Mouse (Mus musculus): ENCODE measurements around the gene Fat1. TPM values are rescaled to one million over a fixed set of nuclear protein-coding genes. Genes with fewer than 3 reads are reported as not detected.

Fat1 gene
- polyA plus RNA-seq, 1 experiment from 2014 or later = 10.4 TPM

DNA sequence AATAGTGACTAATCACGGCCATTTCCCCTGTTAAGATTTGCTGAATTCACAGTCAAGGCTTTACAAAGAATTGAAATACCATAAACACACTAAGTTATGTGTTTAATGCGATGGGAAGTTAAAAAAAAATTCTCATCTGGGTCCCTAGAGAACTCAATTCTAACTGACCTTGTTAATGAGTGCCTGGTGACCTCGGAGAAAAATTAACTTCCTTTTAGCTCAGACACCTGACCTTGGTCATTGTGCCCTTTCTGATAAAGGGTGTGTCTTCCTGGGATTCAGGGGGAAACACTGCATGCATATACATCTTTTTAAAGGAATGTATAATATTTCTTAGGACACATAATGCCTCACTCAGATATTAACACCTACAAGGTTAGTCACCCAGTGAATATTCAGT is 68.8 kb downstream of the Fat1 start:
- Histone ChIP-seq H3K4me1 (ENCODE audit: control insufficient read depth, insufficient read depth, low read length) (peaks cover 33% of the 10 kb centered on the region), H3K4me2 (ENCODE audit: low read depth, low read length) (no peak overlapping the region), H3K36me3 (ENCODE audit: control insufficient read depth, insufficient read depth) (no peaks in the 10 kb centered on the region), H3K27ac (ENCODE audit: low read length) (no peak overlapping the region), H3K27me3 (ENCODE audit: control insufficient read depth, insufficient read depth, low read length) (no peaks in the 10 kb centered on the region), H3K9ac (ENCODE audit: low read length) (no peak overlapping the region), H3K9me3 (replicated peaks; ENCODE audit: control insufficient read depth, low read length) (no peaks in the 10 kb centered on the region), H3K4me3 (ENCODE audit: low read length) (no peak overlapping the region)
- WGBS = 50% methylated on average over 3 of the region's 3 CpGs
- no peak for ATAC-seq (replicated peaks; ENCODE audit: extremely low read depth, insufficient read depth, low FRiP score)

DNA sequence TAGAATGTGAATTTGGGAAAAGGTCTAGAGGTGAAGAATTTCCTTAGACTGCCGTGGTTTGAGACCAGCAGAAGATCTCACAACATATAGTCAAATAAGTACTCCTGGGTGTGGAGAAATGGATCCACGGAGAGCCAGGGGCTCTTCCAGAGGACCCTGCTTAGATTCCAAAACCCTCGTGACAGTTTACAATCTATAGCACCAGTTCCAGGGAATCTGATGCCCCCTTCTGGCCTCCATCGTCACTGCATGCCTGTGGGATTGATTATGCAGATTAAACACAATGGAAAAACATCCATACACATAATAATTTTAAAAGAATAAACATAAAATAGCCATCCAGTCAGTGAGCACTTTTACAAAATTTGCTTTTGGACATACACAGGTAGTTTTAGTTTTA is 75.4 kb downstream of the Fat1 start:
- no peak overlapping the region for H3K27ac ChIP-seq (ENCODE audit: low read length)
- no peaks in the 10 kb centered on the region for H3K4me1 ChIP-seq (ENCODE audit: control insufficient read depth, insufficient read depth, low read length)
- peaks cover 3% of the 10 kb centered on the region for H3K9me3 ChIP-seq (replicated peaks; ENCODE audit: control insufficient read depth, low read length)
- H3K9ac ChIP-seq (ENCODE audit: low read length) = no peak overlapping the region
- ATAC-seq (replicated peaks; ENCODE audit: extremely low read depth, insufficient read depth, low FRiP score) = no peak
- no peak overlapping the region for H3K4me2 ChIP-seq (ENCODE audit: low read depth, low read length)
- no peaks in the 10 kb centered on the region for H3K27me3 ChIP-seq (ENCODE audit: control insufficient read depth, insufficient read depth, low read length)
- no peak overlapping the region for H3K4me3 ChIP-seq (ENCODE audit: low read length)
- H3K36me3 ChIP-seq (ENCODE audit: control insufficient read depth, insufficient read depth) = peaks cover 30% of the 10 kb centered on the region
- 35% methylated on average over 4 of the region's 4 CpGs for WGBS

DNA sequence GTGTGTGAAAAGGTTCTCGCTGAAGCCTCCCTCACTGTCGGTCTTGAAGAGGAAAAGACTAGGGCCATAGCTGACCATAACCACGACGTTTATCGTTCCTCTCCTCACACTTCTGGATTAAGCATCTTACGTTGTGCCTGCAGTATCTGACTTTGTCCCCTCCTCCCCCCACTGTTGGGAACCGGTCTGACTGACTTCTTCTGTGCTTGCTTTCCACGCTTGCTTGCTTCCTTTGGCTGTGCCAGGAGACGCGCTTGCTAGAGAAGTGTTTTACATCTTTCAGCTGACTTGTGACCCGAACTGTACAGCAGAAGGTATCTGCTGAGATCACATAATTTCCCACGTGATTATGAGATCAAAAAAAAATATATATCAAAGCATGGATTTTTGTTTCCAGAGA is 76.5 kb downstream of the Fat1 start:
- H3K4me3 ChIP-seq (ENCODE audit: low read length) = no peak overlapping the region
- no peaks in the 10 kb centered on the region for H3K27me3 ChIP-seq (ENCODE audit: control insufficient read depth, insufficient read depth, low read length)
- 78% methylated on average over 12 of the region's 12 CpGs for whole genome bisulfite sequencing
- H3K27ac ChIP-seq (ENCODE audit: low read length) = no peak overlapping the region
- no peak for ATAC-seq (replicated peaks; ENCODE audit: extremely low read depth, insufficient read depth, low FRiP score)
- H3K4me1 ChIP-seq (ENCODE audit: control insufficient read depth, insufficient read depth, low read length) = no peaks in the 10 kb centered on the region
- H3K9ac ChIP-seq (ENCODE audit: low read length) = no peak overlapping the region
- peaks cover 3% of the 10 kb centered on the region for H3K9me3 ChIP-seq (replicated peaks; ENCODE audit: control insufficient read depth, low read length)
- H3K4me2 ChIP-seq (ENCODE audit: low read depth, low read length) = no peak overlapping the region
- peaks cover 35% of the 10 kb centered on the region for H3K36me3 ChIP-seq (ENCODE audit: control insufficient read depth, insufficient read depth)

DNA sequence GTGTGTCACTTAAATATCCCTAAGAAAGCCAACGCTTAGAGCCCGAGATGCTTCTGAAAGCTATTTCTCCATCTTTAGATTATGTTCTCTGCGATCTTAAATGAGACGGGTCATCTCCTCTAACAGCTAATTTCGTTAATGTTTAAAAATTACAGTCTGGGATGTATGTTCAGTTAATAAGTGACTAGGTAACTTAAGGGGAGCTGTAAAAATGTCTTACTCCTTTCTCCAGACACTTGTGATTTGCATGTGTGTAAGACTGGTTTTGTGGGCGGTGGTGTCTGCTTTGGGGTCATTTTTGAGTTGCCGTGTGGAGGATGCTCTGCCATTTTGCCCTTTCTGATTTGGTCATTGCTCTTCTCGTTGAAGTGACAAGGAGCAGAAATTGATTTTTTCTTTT is 78.6 kb downstream of the Fat1 start:
- peaks cover 44% of the 10 kb centered on the region for H3K36me3 ChIP-seq (ENCODE audit: control insufficient read depth, insufficient read depth)
- 90% methylated on average over 8 of the region's 8 CpGs for WGBS
- no peaks in the 10 kb centered on the region; the same call in 1 of the 2 replicates for H3K4me1 ChIP-seq (ENCODE audit: control insufficient read depth, insufficient read depth, low read length)
- H3K4me3 ChIP-seq (ENCODE audit: low read length) = no peak overlapping the region
- ATAC-seq (replicated peaks; ENCODE audit: extremely low read depth, insufficient read depth, low FRiP score) = no peak
- H3K27me3 ChIP-seq (ENCODE audit: control insufficient read depth, insufficient read depth, low read length) = no peaks in the 10 kb centered on the region
- no peak overlapping the region for H3K27ac ChIP-seq (ENCODE audit: low read length)
- peaks cover 3% of the 10 kb centered on the region for H3K9me3 ChIP-seq (replicated peaks; ENCODE audit: control insufficient read depth, low read length)
- no peak overlapping the region for H3K4me2 ChIP-seq (ENCODE audit: low read depth, low read length)
- H3K9ac ChIP-seq (ENCODE audit: low read length) = no peak overlapping the region

DNA sequence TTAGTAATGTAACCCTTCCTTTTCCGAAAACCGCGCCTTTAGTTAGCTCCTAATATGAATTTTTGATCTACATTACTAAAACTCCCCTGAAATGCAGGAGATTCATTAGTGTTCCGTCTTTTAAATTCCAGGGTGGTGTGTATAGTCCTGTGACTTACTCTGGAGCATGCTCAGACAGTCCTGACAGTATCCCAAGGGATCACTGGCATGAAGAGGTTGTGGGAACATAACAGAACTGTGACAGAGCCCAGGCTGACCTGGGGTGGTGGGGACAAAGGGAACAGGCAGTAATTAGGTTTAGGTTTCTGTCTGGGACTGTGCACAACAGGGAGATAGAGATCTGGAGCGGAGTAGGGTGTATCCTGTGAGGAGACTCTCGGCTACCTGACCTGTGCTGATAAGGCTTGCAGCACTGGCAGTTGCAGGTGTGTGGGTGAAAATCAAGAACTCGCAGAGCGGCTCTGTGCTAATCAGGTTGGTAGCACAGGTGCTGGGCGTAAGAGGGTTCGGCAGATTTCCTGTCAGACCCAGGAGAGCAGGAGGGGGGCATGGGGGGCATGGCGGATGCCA is 79.3 kb downstream of the Fat1 start:
- H3K27me3 ChIP-seq (ENCODE audit: control insufficient read depth, insufficient read depth, low read length) = no peaks in the 10 kb centered on the region
- WGBS = 83% methylated on average over 11 of the region's 11 CpGs
- H3K4me3 ChIP-seq (ENCODE audit: low read length) = no peak overlapping the region
- ATAC-seq (replicated peaks; ENCODE audit: extremely low read depth, insufficient read depth, low FRiP score) = no peak
- no peak overlapping the region for H3K4me2 ChIP-seq (ENCODE audit: low read depth, low read length)
- no peak overlapping the region for H3K9ac ChIP-seq (ENCODE audit: low read length)
- peaks cover 44% of the 10 kb centered on the region for H3K36me3 ChIP-seq (ENCODE audit: control insufficient read depth, insufficient read depth)
- H3K9me3 ChIP-seq (replicated peaks; ENCODE audit: control insufficient read depth, low read length) = peaks cover 3% of the 10 kb centered on the region
- H3K4me1 ChIP-seq (ENCODE audit: control insufficient read depth, insufficient read depth, low read length) = peaks cover 5% of the 10 kb centered on the region
- H3K27ac ChIP-seq (ENCODE audit: low read length) = no peak overlapping the region

DNA sequence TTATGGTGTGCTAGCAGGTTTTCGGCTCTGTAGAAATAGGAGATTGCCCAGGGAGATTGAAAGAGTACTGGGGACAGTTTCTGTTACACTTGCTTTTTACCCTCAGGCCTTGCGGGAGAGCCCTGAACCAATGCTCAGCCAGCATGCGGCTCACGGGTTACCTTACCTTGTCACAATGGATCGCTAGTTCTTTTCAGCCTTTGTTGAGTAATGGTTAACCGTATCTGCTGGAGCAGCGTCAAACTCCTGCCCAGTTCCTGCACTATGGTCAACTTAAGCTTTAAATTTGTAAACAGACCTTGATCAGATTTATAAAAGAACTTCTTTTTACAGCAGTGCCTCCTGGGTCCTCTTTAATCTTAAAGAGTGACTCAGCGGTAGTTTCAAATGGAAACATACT is 80.6 kb downstream of the Fat1 start:
- WGBS = 93% methylated on average over 8 of the region's 8 CpGs
- Histone ChIP-seq H3K9ac (ENCODE audit: low read length) (no peak overlapping the region), H3K36me3 (ENCODE audit: control insufficient read depth, insufficient read depth) (peaks cover 34% of the 10 kb centered on the region), H3K27ac (ENCODE audit: low read length) (no peak overlapping the region), H3K27me3 (ENCODE audit: control insufficient read depth, insufficient read depth, low read length) (no peaks in the 10 kb centered on the region), H3K9me3 (replicated peaks; ENCODE audit: control insufficient read depth, low read length) (no peaks in the 10 kb centered on the region), H3K4me3 (ENCODE audit: low read length) (no peak overlapping the region), H3K4me1 (ENCODE audit: control insufficient read depth, insufficient read depth, low read length) (peaks cover 7% of the 10 kb centered on the region), H3K4me2 (ENCODE audit: low read depth, low read length) (no peak overlapping the region)
- ATAC-seq (replicated peaks; ENCODE audit: extremely low read depth, insufficient read depth, low FRiP score) = no peak

DNA sequence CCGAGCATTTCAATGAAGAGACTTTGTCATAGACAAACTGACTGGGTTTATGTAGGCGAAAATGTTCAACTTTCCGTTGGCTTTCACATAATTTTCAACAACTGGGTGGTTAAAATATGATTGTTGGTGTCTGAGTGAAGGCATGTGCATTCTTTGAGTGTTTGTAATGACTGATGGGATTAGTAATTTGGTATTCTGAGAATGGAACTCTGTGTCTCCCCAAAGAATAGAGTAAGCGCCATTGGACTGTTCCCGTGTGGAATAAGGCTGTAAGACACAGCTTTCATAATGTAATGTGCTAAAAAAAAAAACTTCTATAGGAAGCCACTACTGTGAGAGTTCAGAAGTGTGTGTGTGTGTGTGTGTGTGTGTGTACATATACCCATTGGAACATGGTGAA is 84.0 kb downstream of the Fat1 start:
- H3K4me1 ChIP-seq (ENCODE audit: control insufficient read depth, insufficient read depth, low read length) = peaks cover 12% of the 10 kb centered on the region
- H3K9me3 ChIP-seq (replicated peaks; ENCODE audit: control insufficient read depth, low read length) = 0 out of 2 replicates have a peak, but pooled peaks cover 3% of the 10 kb centered on the region
- ATAC-seq (replicated peaks; ENCODE audit: extremely low read depth, insufficient read depth, low FRiP score) = no peak
- H3K4me3 ChIP-seq (ENCODE audit: low read length) = no peak overlapping the region
- H3K27me3 ChIP-seq (ENCODE audit: control insufficient read depth, insufficient read depth, low read length) = no peaks in the 10 kb centered on the region
- H3K36me3 ChIP-seq (ENCODE audit: control insufficient read depth, insufficient read depth) = peaks cover 41% of the 10 kb centered on the region
- H3K27ac ChIP-seq (ENCODE audit: low read length) = no peak overlapping the region
- H3K4me2 ChIP-seq (ENCODE audit: low read depth, low read length) = no peak overlapping the region
- 60% methylated on average over 5 of the region's 5 CpGs for WGBS
- H3K9ac ChIP-seq (ENCODE audit: low read length) = no peak overlapping the region

DNA sequence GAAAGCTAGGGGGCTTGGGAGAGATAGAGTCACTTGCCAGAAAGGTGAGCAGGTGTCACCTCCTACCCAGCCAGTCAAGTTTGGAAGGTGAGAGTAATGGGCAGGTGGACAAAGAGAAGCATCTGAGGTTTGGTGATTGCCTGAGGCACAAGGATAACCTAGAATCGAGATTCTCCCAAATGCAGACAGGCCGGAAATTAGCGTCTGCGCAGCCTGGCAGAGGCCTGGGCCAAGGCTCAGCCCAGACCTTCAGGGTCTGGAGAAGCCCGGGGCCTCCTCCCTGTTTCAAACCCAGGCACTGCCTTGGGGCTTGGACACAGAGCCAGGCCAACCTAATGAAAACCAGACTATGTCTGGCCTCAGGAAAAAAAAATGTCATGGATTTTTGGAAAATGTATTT is 85.9 kb downstream of the Fat1 start:
- Histone ChIP-seq H3K27me3 (ENCODE audit: control insufficient read depth, insufficient read depth, low read length) (no peaks in the 10 kb centered on the region), H3K9ac (ENCODE audit: low read length) (no peak overlapping the region), H3K4me3 (ENCODE audit: low read length) (no peak overlapping the region), H3K27ac (ENCODE audit: low read length) (no peak overlapping the region), H3K4me2 (ENCODE audit: low read depth, low read length) (no peak overlapping the region), H3K36me3 (ENCODE audit: control insufficient read depth, insufficient read depth) (peaks cover 46% of the 10 kb centered on the region), H3K9me3 (replicated peaks; ENCODE audit: control insufficient read depth, low read length) (peaks cover 8% of the 10 kb centered on the region; the same call in 1 of the 2 replicates), H3K4me1 (ENCODE audit: control insufficient read depth, insufficient read depth, low read length) (peaks cover 12% of the 10 kb centered on the region)
- ATAC-seq (replicated peaks; ENCODE audit: extremely low read depth, insufficient read depth, low FRiP score) = 0 out of 2 replicates have a peak, but pooled peaks have one; percentile 58
- WGBS = 76% methylated on average over 5 of the region's 5 CpGs

DNA sequence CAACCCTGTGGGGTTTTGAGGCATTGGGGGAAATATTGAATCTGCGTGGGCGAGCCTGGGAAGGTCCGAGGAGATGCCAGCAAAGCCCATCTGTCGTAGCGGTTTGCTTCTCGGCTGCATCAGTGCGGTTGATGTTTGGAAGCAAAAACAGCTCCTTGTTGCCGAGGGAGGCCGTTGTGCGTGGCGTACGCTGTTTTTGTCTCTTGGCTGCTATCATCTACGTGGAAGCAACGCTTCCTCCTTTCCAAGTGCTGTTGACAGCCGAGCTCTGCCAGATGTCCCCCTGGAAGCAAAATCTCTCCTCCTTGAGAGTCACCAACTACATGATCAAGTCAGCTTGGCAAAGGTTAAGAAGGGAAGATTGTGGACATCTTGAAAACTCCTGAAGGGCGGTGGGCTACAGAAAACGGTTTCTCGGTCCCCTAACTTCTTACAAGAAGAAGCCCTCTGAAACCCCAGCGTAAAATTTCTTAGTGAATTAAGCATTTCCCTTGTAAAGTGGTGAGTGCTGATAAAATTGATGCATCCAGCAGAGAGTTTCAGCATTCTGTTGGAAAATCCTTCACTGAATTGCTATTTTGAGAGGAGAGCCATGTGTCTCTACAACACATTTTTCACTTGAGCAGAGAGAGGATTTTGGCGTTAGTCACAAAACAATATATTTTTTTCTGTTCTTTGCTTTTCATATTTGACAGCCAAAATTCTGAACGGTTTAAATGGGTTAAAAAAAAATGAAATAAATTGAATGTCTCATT is 86.8 kb downstream of the Fat1 start:
- H3K36me3 ChIP-seq (ENCODE audit: control insufficient read depth, insufficient read depth) = peaks cover 52% of the 10 kb centered on the region
- ATAC-seq (replicated peaks; ENCODE audit: extremely low read depth, insufficient read depth, low FRiP score) = no peak
- peaks cover 8% of the 10 kb centered on the region; the same call in 1 of the 2 replicates for H3K9me3 ChIP-seq (replicated peaks; ENCODE audit: control insufficient read depth, low read length)
- H3K9ac ChIP-seq (ENCODE audit: low read length) = peak overlapping the region; percentile 28; the same call in 1 of the 2 replicates
- WGBS = 55% methylated on average over 21 of the region's 21 CpGs
- H3K4me1 ChIP-seq (ENCODE audit: control insufficient read depth, insufficient read depth, low read length) = peaks cover 12% of the 10 kb centered on the region
- H3K4me3 ChIP-seq (ENCODE audit: low read length) = no peak overlapping the region
- H3K27me3 ChIP-seq (ENCODE audit: control insufficient read depth, insufficient read depth, low read length) = no peaks in the 10 kb centered on the region
- H3K27ac ChIP-seq (ENCODE audit: low read length) = peak overlapping the region; percentile 2; the same call in 1 of the 2 replicates
- no peak overlapping the region for H3K4me2 ChIP-seq (ENCODE audit: low read depth, low read length)
